Mouse (Mus musculus): Measurements from ENCODE around the gene Rtel1.

The Rtel1 gene

GRCm38 (mm10) chr2:181322136-181322535 lies 2.6 kb downstream of the Rtel1 start:
- no peak for DNase-seq (ENCODE audit: extremely low spot score, low spot score)

GRCm38 (mm10) chr2:181326098-181326497 lies 6.6 kb downstream of the Rtel1 start:
- no peak for DNase-seq (ENCODE audit: extremely low spot score, low spot score)

GRCm38 (mm10) chr2:181332542-181332941 lies 13.0 kb downstream of the Rtel1 start:
- DNase-seq (ENCODE audit: extremely low spot score, low spot score), result no peak

- peak; percentile 53 for DNase-seq (ENCODE audit: extremely low spot score, low spot score)
Measured at GRCm38 (mm10) chr2:181334023-181334422, 14.5 kb downstream of the Rtel1 start.

DNA sequence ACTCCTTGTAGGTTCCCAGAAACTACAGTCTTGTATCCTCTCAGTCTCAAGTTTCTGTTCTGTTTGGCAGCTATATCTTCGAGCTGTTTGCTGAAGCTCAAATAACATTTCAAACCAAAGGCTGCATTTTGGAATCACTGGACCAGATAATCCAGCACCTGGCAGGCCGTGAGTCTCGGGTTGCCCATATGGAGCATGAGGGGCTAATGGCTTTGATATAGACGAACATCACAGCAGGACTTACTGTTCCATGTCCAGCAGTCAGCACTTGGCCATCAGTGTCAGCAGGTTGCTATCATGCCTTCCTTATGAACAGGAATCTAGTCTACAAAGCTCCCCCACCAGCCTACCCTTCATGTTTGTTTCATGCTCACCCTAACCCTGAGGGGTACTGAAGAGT lies 20.9 kb downstream of the Rtel1 start:
- no peak for DNase-seq (ENCODE audit: extremely low spot score, low spot score)

- DNase-seq (ENCODE audit: extremely low spot score, low spot score), result no peak
Measured at GRCm38 (mm10) chr2:181342766-181343165, 23.2 kb downstream of the Rtel1 start.

DNA sequence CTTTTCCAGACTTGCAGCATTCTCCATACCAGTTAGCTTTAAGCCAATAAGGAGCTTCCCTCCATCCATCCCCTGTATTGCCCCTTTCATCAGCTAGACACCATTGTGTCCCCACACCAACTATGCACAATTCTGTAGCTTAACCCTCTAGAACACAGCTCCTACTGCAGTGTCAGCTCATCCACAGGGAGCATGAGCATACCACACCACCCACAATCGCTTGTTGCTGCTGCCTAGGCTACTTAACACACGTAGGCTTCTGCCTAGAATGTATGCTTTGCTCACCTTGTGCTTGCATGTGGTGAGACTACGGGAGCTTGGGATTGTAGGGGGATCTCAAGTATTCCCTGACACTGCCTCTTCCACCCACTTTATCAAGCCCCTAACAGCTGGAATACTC lies 37.2 kb downstream of the Rtel1 start:
- DNase-seq (ENCODE audit: extremely low spot score, low spot score), result no peak

DNA sequence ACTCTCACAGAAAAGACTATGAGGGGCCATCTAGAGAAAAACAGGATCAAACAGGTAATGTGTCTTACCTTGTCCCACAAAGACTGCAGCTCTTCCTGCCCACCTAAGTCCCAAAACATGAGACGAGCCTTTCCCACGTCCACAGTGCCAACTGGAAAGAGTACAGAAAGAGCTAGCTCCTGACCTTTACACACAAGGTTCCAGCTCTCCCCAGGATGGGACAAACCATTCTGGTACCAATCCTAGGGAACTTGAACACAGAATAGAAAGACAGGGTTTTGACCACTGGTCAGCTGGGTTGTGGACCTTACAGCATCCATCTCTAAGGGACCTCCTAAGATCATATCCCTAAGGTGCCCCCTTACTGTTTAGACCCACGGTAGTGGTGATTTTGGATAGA lies 44.4 kb downstream of the Rtel1 start:
- no peak for DNase-seq (ENCODE audit: extremely low spot score, low spot score)

DNA sequence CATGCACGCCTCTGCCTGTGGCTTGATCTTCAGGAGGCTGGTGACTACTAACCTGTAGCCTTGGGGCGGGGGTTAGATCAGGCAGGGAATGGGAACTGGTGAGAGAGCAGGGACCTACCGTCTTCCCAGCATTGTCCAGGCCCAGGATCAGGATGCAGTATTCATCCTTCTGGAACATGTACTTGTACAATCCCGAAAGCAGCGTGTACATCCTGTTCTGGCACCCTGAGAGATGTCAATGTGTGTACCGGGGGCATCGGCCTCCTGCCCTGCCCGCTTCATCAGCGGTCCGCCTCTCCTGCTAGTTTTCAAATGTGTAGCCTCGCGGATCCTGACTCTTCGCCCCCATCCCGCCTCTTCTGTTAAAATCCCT lies 44.9 kb downstream of the Rtel1 start:
- DNase-seq (ENCODE audit: extremely low spot score, low spot score), result no peak

DNA sequence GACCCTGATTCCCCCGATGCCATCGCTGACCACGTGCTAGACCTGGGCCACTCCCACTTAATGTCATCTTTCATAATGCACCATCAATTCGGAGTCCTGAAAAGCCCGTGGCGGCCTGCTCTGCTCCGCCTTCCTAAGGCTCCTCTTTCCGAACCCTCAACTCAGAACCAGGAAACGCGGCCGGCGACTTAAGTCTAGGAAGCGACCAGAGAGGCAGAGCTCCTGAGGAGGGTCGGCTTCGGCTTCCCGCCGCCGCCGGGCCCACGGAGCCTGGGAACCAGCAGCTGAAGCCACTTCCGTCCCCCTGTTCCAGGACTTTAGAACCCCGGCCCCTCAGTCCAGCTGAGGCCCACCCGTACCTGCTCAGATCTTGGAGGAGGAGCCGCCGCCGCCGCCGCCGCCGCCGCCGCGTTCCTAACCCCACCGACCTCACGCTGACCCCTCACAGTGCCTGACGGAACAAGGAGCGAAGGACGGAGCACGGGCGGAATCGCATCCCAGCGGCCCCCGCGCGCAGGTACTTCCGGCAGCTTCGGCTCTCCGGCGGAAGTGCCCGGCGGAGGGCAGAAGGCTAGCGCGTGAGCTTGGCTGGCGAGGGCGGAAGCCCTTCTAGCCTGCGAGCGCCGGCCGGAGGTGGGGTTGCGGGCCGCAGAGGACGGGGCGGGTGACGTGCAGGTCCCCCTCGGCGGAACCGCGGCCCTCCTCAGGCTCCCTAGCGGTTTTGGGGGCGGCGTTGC lies 45.5 kb downstream of the Rtel1 start, which contains the start of the genes Zgpat and Arfrp1:
Gene Zgpat, plus strand, starts transcription at position 69 of the 737 bp plus-strand sequence.
Gene Arfrp1, minus strand, starts transcription at position 545 of the 737 bp plus-strand sequence.
- peak; percentile 93 for DNase-seq (ENCODE audit: extremely low spot score, low spot score)

GRCm38 (mm10) chr2:181365655-181366075 lies 46.1 kb downstream of the Rtel1 start:
- peak; percentile 61 for DNase-seq (ENCODE audit: extremely low spot score, low spot score)

GRCm38 (mm10) chr2:181370001-181370400 lies 50.5 kb downstream of the Rtel1 start:
- DNase-seq (ENCODE audit: extremely low spot score, low spot score), result no peak

- DNase-seq (ENCODE audit: extremely low spot score, low spot score), result no peak
Measured at GRCm38 (mm10) chr2:181375787-181376186, 56.2 kb downstream of the Rtel1 start.

- no peak for DNase-seq (ENCODE audit: extremely low spot score, low spot score)
Measured at GRCm38 (mm10) chr2:181377230-181377629, 57.7 kb downstream of the Rtel1 start.

DNA sequence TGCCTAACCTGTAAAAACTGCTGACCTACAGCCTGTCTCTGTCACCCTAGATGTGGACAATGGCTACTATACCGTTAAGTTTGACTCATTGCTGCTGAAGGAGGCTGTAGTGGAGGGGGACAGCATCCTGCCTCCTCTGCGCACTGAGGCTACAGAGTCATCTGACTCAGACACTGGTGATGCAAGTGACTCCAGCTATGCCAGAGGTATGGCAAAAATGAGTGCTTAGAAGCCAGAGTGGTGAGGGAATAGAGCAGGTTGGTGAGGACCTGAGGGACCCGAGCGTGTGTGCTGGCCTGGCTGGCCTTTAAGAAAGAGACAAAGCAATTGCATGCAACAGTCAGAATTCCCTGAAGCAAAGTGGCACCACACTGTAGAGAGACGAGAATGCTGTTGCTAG lies 59.2 kb downstream of the Rtel1 start:
- no peak for DNase-seq (ENCODE audit: extremely low spot score, low spot score)

- no peak for DNase-seq (ENCODE audit: extremely low spot score, low spot score)
Measured at GRCm38 (mm10) chr2:181379778-181380177, 60.2 kb downstream of the Rtel1 start, which contains the start of gene Lime1. Gene Lime1 (plus strand): TSS chr2:181380078.

GRCm38 (mm10) chr2:181380251-181380650 lies 60.7 kb downstream of the Rtel1 start:
- no peak for DNase-seq (ENCODE audit: extremely low spot score, low spot score)

DNA sequence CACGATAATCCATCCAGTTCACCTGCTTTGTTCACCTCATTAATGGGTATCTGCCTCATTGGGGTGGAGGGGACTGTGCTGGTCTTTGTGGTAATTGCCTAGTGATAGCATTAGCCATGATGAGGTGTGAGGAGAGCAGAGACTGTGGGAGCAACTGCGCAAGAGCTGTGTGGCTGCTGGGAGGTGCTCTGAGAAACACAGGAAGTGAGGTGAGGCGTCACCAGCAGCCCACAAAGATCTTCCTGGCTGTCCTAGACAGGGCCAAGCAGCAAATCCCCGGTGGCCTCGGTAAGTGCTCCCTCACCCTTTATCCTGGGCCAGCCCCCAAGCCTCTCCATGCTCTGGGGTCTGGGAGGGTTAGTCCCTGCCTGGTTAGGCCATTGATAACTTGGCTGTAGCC lies 61.6 kb downstream of the Rtel1 start:
- no peak for DNase-seq (ENCODE audit: extremely low spot score, low spot score)

GRCm38 (mm10) chr2:181381631-181382306 lies 62.2 kb downstream of the Rtel1 start:
- DNase-seq (ENCODE audit: extremely low spot score, low spot score), result no peak

- no peak for DNase-seq (ENCODE audit: extremely low spot score, low spot score)
Measured at GRCm38 (mm10) chr2:181384463-181384862, 64.9 kb downstream of the Rtel1 start.

- no peak for DNase-seq (ENCODE audit: extremely low spot score, low spot score)
Measured at GRCm38 (mm10) chr2:181384919-181385391, 65.4 kb downstream of the Rtel1 start.

- no peak for DNase-seq (ENCODE audit: extremely low spot score, low spot score)
Measured at GRCm38 (mm10) chr2:181385885-181386284, 66.3 kb downstream of the Rtel1 start.

Data from neural tube, embryonic 10.5 days (tissue).